Mouse (Mus musculus): ENCODE results near the gene Zbtb20. TPM values are rescaled to one million over a fixed set of nuclear protein-coding genes. Genes with fewer than 3 reads are reported as not detected.

Zbtb20 gene
- total and polyA plus RNA-seq, 3 experiments, result 1.8 to 18.1 (median 6.6) TPM

GRCm38 (mm10) chr16:42863231-42863630, 12.4 kb upstream of the Zbtb20 start:
- H3K36me3 ChIP-seq (replicated peaks), result no peaks in the 10 kb centered on the region
- no peak for TF ChIP-seq CTCF (IDR thresholded peaks at IDR 0.05; ENCODE audit: low read depth, low read length)
- TF ChIP-seq POLR2AphosphoS5 (IDR thresholded peaks at IDR 0.05; ENCODE audit: insufficient replicate concordance, low read depth, low read length), result no peak
- H3K4me1 ChIP-seq (ENCODE audit: insufficient read depth, low read depth, low read length), result no peaks in the 10 kb centered on the region
- peaks cover 2% of the 10 kb centered on the region; the same call in 1 of the 2 replicates for H3K27me3 ChIP-seq (ENCODE audit: insufficient read depth, low read length)
- no peak for ATAC-seq (ENCODE audit: extremely low read depth, insufficient number of reproducible peaks, low FRiP score, poor library complexity, severe bottlenecking)
- DNase-seq (ENCODE audit: low spot score), result no peak
- no peak overlapping the region for H3K4me3 ChIP-seq (ENCODE audit: low read depth, low read length)
- no peaks in the 10 kb centered on the region for H3K9me3 ChIP-seq (replicated peaks)

DNA sequence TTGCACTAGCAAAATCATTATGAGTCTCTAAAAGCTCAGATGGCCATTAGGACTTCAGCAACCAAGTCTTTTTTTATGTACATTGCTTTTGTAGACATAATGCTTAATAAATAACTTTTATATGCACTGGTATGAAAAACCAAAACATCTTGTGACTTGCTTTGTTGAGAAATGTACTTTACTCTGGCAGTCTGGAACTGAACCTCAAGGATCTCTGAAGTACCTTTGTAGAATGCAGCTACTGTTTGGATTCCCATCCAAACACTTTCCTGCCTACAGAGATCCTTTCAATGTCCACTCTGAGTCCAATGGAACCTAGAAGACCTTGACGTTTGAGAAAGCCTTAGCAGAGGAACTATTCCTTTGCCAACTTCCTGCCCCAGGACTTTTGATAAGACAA, 9.6 kb upstream of the Zbtb20 start:
- ATAC-seq (ENCODE audit: extremely low read depth, insufficient number of reproducible peaks, low FRiP score, poor library complexity, severe bottlenecking), result no peak

GRCm38 (mm10) chr16:42872101-42872500, 3.6 kb upstream of the Zbtb20 start:
- DNase-seq (ENCODE audit: low spot score) (no peak), ATAC-seq (ENCODE audit: extremely low read depth, insufficient number of reproducible peaks, low FRiP score, poor library complexity, severe bottlenecking) (no peak)
- Histone ChIP-seq H3K4me3 (ENCODE audit: low read depth, low read length) (no peak overlapping the region), H3K4me1 (ENCODE audit: insufficient read depth, low read depth, low read length) (peaks cover 15% of the 10 kb centered on the region), H3K36me3 (replicated peaks) (no peaks in the 10 kb centered on the region), H3K27me3 (ENCODE audit: insufficient read depth, low read length) (peaks cover 2% of the 10 kb centered on the region; the same call in 1 of the 2 replicates), H3K9me3 (replicated peaks) (no peaks in the 10 kb centered on the region)
- TF ChIP-seq GATA1 (IDR thresholded peaks at IDR 0.05; ENCODE audit: borderline replicate concordance, low read length) (no peak), GATA2 (IDR thresholded peaks at IDR 0.05; ENCODE audit: borderline replicate concordance, low read depth, low read length) (no peak), TAL1 (conservative IDR thresholded peaks at IDR 0.05; ENCODE audit: low read depth, low read length) (no peak), CTCF (IDR thresholded peaks at IDR 0.05; ENCODE audit: low read depth, low read length) (no peak), POLR2AphosphoS5 (IDR thresholded peaks at IDR 0.05; ENCODE audit: insufficient replicate concordance, low read depth, low read length) (no peak)

More for the DNA sequence above, 9.6 kb upstream of the Zbtb20 start:
- no peak for DNase-seq (ENCODE audit: low spot score)
- no peaks in the 10 kb centered on the region for H3K9me3 ChIP-seq (replicated peaks)
- no peak overlapping the region for H3K4me3 ChIP-seq (ENCODE audit: low read depth, low read length)
- TF ChIP-seq CTCF (IDR thresholded peaks at IDR 0.05; ENCODE audit: low read depth, low read length), result no peak
- H3K27me3 ChIP-seq (ENCODE audit: insufficient read depth, low read length), result peaks cover 2% of the 10 kb centered on the region; the same call in 1 of the 2 replicates
- H3K36me3 ChIP-seq (replicated peaks), result no peaks in the 10 kb centered on the region
- peaks cover 2% of the 10 kb centered on the region for H3K4me1 ChIP-seq (ENCODE audit: insufficient read depth, low read depth, low read length)

DNA sequence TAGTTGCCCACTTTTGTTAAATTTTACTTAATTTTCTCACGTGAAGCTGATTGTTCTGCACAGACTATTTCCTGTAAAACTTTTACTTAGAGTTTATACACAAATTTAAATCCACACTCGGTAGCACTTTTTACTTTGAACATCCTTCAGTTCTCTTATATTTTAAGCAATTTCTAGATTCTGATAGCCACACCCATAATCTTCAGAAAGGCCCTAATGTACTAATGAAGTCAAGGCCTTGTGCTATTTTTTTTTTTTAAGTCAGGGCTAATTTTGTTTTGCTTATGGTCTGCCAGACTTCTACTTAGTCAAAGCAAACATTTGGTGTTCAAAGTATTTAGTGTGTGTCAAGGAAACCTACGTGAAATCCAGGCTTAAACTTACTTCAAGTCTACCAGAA, 1.7 kb upstream of the Zbtb20 start:
- DNase-seq (ENCODE audit: low spot score), result no peak
- H3K4me3 ChIP-seq (ENCODE audit: low read depth, low read length), result no peak overlapping the region
- no peaks in the 10 kb centered on the region for H3K36me3 ChIP-seq (replicated peaks)
- H3K27me3 ChIP-seq (ENCODE audit: insufficient read depth, low read length), result no peaks in the 10 kb centered on the region
- peaks cover 18% of the 10 kb centered on the region for H3K4me1 ChIP-seq (ENCODE audit: insufficient read depth, low read depth, low read length)
- H3K9me3 ChIP-seq (replicated peaks), result no peaks in the 10 kb centered on the region
- TF ChIP-seq CTCF (IDR thresholded peaks at IDR 0.05; ENCODE audit: low read depth, low read length) (no peak), TAL1 (conservative IDR thresholded peaks at IDR 0.05; ENCODE audit: low read depth, low read length) (no peak), GATA2 (IDR thresholded peaks at IDR 0.05; ENCODE audit: borderline replicate concordance, low read depth, low read length) (no peak), GATA1 (IDR thresholded peaks at IDR 0.05; ENCODE audit: borderline replicate concordance, low read length) (no peak), POLR2AphosphoS5 (IDR thresholded peaks at IDR 0.05; ENCODE audit: insufficient replicate concordance, low read depth, low read length) (no peak)
- no peak for ATAC-seq (ENCODE audit: extremely low read depth, insufficient number of reproducible peaks, low FRiP score, poor library complexity, severe bottlenecking)

- ATAC-seq (ENCODE audit: extremely low read depth, insufficient number of reproducible peaks, low FRiP score, poor library complexity, severe bottlenecking) (no peak), DNase-seq (ENCODE audit: low spot score) (peak; percentile 2)
- Histone ChIP-seq H3K4me3 (ENCODE audit: low read depth, low read length) (peak overlapping the region; percentile 74), H3K27me3 (ENCODE audit: insufficient read depth, low read length) (no peaks in the 10 kb centered on the region), H3K4me1 (ENCODE audit: insufficient read depth, low read depth, low read length) (peaks cover 18% of the 10 kb centered on the region), H3K9me3 (replicated peaks) (no peaks in the 10 kb centered on the region), H3K36me3 (replicated peaks) (no peaks in the 10 kb centered on the region)
- TF ChIP-seq GATA2 (IDR thresholded peaks at IDR 0.05; ENCODE audit: borderline replicate concordance, low read depth, low read length) (no peak), CTCF (IDR thresholded peaks at IDR 0.05; ENCODE audit: low read depth, low read length) (no peak), GATA1 (IDR thresholded peaks at IDR 0.05; ENCODE audit: borderline replicate concordance, low read length) (no peak), TAL1 (conservative IDR thresholded peaks at IDR 0.05; ENCODE audit: low read depth, low read length) (no peak), POLR2AphosphoS5 (IDR thresholded peaks at IDR 0.05; ENCODE audit: insufficient replicate concordance, low read depth, low read length) (no peak)
These were observed 1.2 kb upstream of the Zbtb20 start for GRCm38 (mm10) chr16:42874456-42874855.

- H3K4me1 ChIP-seq (ENCODE audit: insufficient read depth, low read depth, low read length), result peaks cover 20% of the 10 kb centered on the region
- H3K27me3 ChIP-seq (ENCODE audit: insufficient read depth, low read length), result no peaks in the 10 kb centered on the region
- ATAC-seq (ENCODE audit: extremely low read depth, insufficient number of reproducible peaks, low FRiP score, poor library complexity, severe bottlenecking), result peak; percentile 80
- no peaks in the 10 kb centered on the region for H3K9me3 ChIP-seq (replicated peaks)
- DNase-seq (ENCODE audit: low spot score), result peak; percentile 81
- TF ChIP-seq GATA1 (IDR thresholded peaks at IDR 0.05; ENCODE audit: borderline replicate concordance, low read length) (no peak), POLR2AphosphoS5 (IDR thresholded peaks at IDR 0.05; ENCODE audit: insufficient replicate concordance, low read depth, low read length) (no peak), GATA2 (IDR thresholded peaks at IDR 0.05; ENCODE audit: borderline replicate concordance, low read depth, low read length) (no peak), TAL1 (conservative IDR thresholded peaks at IDR 0.05; ENCODE audit: low read depth, low read length) (no peak), CTCF (IDR thresholded peaks at IDR 0.05; ENCODE audit: low read depth, low read length) (no peak)
- H3K4me3 ChIP-seq (ENCODE audit: low read depth, low read length), result peak overlapping the region; percentile 74
- H3K36me3 ChIP-seq (replicated peaks), result no peaks in the 10 kb centered on the region
These were observed 500 bp upstream of the Zbtb20 start for GRCm38 (mm10) chr16:42874910-42875851.

Data from G1E (cell line).